Mouse (Mus musculus): ENCODE measurements around the gene Cand2.

DNA sequence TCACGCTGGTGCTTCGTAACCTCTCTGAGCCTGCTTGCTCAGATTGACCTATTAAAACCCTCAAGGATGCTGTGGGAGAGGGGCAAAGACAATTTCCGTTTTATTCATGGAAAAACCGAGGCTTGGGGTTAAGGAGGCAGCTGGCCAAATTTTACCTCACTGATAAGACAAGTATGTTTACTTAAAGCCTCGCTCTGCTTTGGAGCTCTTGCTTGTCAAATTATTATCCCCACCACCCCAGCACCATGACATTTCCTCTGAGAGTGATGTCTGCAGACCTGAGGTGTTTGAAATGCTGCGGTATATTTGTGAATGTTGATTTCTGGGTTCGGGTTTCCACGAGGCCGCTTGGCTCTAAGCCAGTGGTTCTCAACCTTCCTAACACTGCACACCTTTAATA is 2.0 kb downstream of the Cand2 start:
- TF ChIP-seq CTCF (IDR thresholded peaks at IDR 0.05; ENCODE audit: low read depth) = no peak
- no peak for TF ChIP-seq EP300 (IDR thresholded peaks at IDR 0.05; ENCODE audit: low read depth)
